Mouse (Mus musculus) CH12.LX (cell line): ENCODE data around the gene Lrrc3b. TPM values are rescaled to one million over a fixed set of nuclear protein-coding genes. Genes with fewer than 3 reads are reported as not detected.

Source experiments
- DNase-seq: peaks from one replicate; pipeline ENCODE4 v3.0.0-alpha.2; 2013; ENCODE audit errors: extremely low read depth
- H3K27ac ChIP-seq: 2 replicates; pipeline ENCODE4 v1.5.1; 2012; ENCODE audit warnings: low read depth, mild to moderate bottlenecking, control low read depth, moderate library complexity; ENCODE audit not compliant: insufficient read depth
- H3K27me3 ChIP-seq: replicated peaks from 2 replicates; pipeline ENCODE3; 2012; ENCODE audit warnings: inconsistent platforms
- H3K36me3 ChIP-seq, 2 experiments: replicated peaks in 1 of 2; 2 replicates each; pipeline versions ENCODE3 to v1.6.1; 2012; ENCODE audit warnings: inconsistent platforms in 1 of 2, low read length in 1 of 2, mild to moderate bottlenecking in 1 of 2, mixed read lengths in 1 of 2, moderate library complexity in 1 of 2; ENCODE audit not compliant: control insufficient read depth in 1 of 2, insufficient read depth in 1 of 2
- H3K4me1 ChIP-seq, 2 experiments: 2 replicates each; pipeline ENCODE4 v1.6.1; 2012; ENCODE audit warnings: inconsistent platforms in 1 of 2, moderate library complexity in 1 of 2; ENCODE audit not compliant: insufficient read depth in 2 of 2, control insufficient read depth in 1 of 2
- H3K4me2 ChIP-seq: 2 replicates; pipeline ENCODE4 v1.6.1; 2012; ENCODE audit warnings: low read depth, mild to moderate bottlenecking, control low read depth; ENCODE audit not compliant: poor library complexity, insufficient read depth, severe bottlenecking
- H3K4me3 ChIP-seq, 3 experiments: fragments of 150-350 bp in 1 of 3; sonication (generic) in 1 of 3; replicated peaks in 1 of 3; 2 replicates each; pipeline versions ENCODE3 to v1.5.1; 2011 to 2012; ENCODE audit warnings: low read depth in 2 of 3, low read length in 2 of 3, mild to moderate bottlenecking in 2 of 3, moderate library complexity in 2 of 3, control low read depth in 1 of 3, improper control_type of control experiment in 1 of 3, inconsistent platforms in 1 of 3, mixed read lengths in 1 of 3; ENCODE audit not compliant: poor library complexity in 1 of 3
- H3K79me2 ChIP-seq: replicated peaks from 2 replicates; pipeline ENCODE4 v1.6.1; 2012; ENCODE audit warnings: mild to moderate bottlenecking, moderate library complexity; ENCODE audit not compliant: control insufficient read depth, poor library complexity, insufficient read depth, severe bottlenecking; ENCODE audit errors: extremely low read depth
- H3K9ac ChIP-seq: 2 replicates; pipeline ENCODE4 v1.6.1; 2012; ENCODE audit warnings: low read depth, mild to moderate bottlenecking, control low read depth, moderate library complexity; ENCODE audit not compliant: insufficient read depth
- H3K9me3 ChIP-seq: replicated peaks from 2 replicates; pipeline ENCODE3; 2012; ENCODE audit warnings: low read length, inconsistent platforms, mixed read lengths
- BHLHE40 ChIP-seq: IDR thresholded peaks from 2 replicates; pipeline ENCODE4 v1.6.1; 2011; ENCODE audit warnings: mild to moderate bottlenecking, low read depth, low read length, improper control_type of control experiment
- CHD1 ChIP-seq: IDR thresholded peaks from 2 replicates; pipeline ENCODE4 v1.6.1; 2012; ENCODE audit warnings: low read depth, low read length, improper control_type of control experiment, inconsistent platforms
- ELF1 ChIP-seq: IDR thresholded peaks from 2 replicates; pipeline ENCODE4 v1.6.1; 2014; ENCODE audit warnings: low read depth, mild to moderate bottlenecking, inconsistent platforms, low read length, improper control_type of control experiment
- ETS1 ChIP-seq: conservative IDR thresholded peaks from 2 replicates; pipeline ENCODE4 v1.6.1; 2012; ENCODE audit warnings: low read depth, mild to moderate bottlenecking, inconsistent platforms, low read length, improper control_type of control experiment, moderate library complexity
- GABPA ChIP-seq: IDR thresholded peaks from 2 replicates; pipeline ENCODE4 v1.6.1; 2012; ENCODE audit warnings: low read depth, low read length, improper control_type of control experiment, inconsistent platforms; ENCODE audit not compliant: insufficient replicate concordance
- HCFC1 ChIP-seq: IDR thresholded peaks from 2 replicates; pipeline ENCODE4 v1.6.1; 2012; ENCODE audit warnings: low read depth, mild to moderate bottlenecking, inconsistent platforms, low read length, improper control_type of control experiment
- JUN ChIP-seq: IDR thresholded peaks from 2 replicates; pipeline ENCODE4 v1.6.1; 2011; ENCODE audit warnings: low read depth, mild to moderate bottlenecking, low read length, improper control_type of control experiment, moderate library complexity; ENCODE audit not compliant: insufficient read depth
- JUND ChIP-seq: conservative IDR thresholded peaks from 2 replicates; pipeline ENCODE4 v1.6.1; 2011; ENCODE audit warnings: low read depth, low read length, improper control_type of control experiment
- KAT2A ChIP-seq: IDR thresholded peaks from 2 replicates; pipeline ENCODE4 v1.6.1; 2012; ENCODE audit warnings: low read length, improper control_type of control experiment, inconsistent platforms; ENCODE audit not compliant: insufficient replicate concordance
- MEF2A ChIP-seq: IDR thresholded peaks from 2 replicates; pipeline ENCODE4 v1.6.1; 2014; ENCODE audit warnings: low read depth, mild to moderate bottlenecking, inconsistent platforms, low read length, improper control_type of control experiment, borderline replicate concordance
- NRF1 ChIP-seq: IDR thresholded peaks from 2 replicates; pipeline ENCODE4 v1.6.1; 2014; ENCODE audit warnings: low read depth, mild to moderate bottlenecking, inconsistent platforms, low read length, improper control_type of control experiment, moderate library complexity
- POLR2A ChIP-seq: IDR thresholded peaks from 2 replicates; pipeline ENCODE4 v1.6.1; 2011; ENCODE audit warnings: low read depth, mild to moderate bottlenecking, improper control_type of control experiment, low read length
- RAD21 ChIP-seq: IDR thresholded peaks from 2 replicates; pipeline ENCODE4 v1.6.1; 2011; ENCODE audit warnings: low read depth, mild to moderate bottlenecking, low read length, improper control_type of control experiment, moderate library complexity
- SIN3A ChIP-seq: IDR thresholded peaks from 2 replicates; pipeline ENCODE4 v1.6.1; 2012; ENCODE audit warnings: low read length, improper control_type of control experiment, inconsistent platforms
- SMC3 ChIP-seq: IDR thresholded peaks from 2 replicates; pipeline ENCODE4 v1.6.1; 2011; ENCODE audit warnings: low read depth, low read length, improper control_type of control experiment
- TBP ChIP-seq: conservative IDR thresholded peaks from 2 replicates; pipeline ENCODE4 v1.6.1; 2011; ENCODE audit warnings: low read depth, low read length, improper control_type of control experiment
- TCF12 ChIP-seq: IDR thresholded peaks from 2 replicates; pipeline ENCODE4 v1.6.1; 2014; ENCODE audit warnings: low read depth, mild to moderate bottlenecking, inconsistent platforms, low read length, improper control_type of control experiment
- UBTF ChIP-seq: IDR thresholded peaks from 2 replicates; pipeline ENCODE4 v1.6.1; 2012; ENCODE audit warnings: low read depth, mild to moderate bottlenecking, inconsistent platforms, low read length, improper control_type of control experiment, moderate library complexity
- USF1 ChIP-seq: IDR thresholded peaks from 2 replicates; pipeline ENCODE4 v1.6.1; 2014; ENCODE audit warnings: low read depth, mild to moderate bottlenecking, inconsistent platforms, low read length, improper control_type of control experiment
- ZKSCAN1 ChIP-seq: IDR thresholded peaks from 2 replicates; pipeline ENCODE4 v1.6.1; 2012; ENCODE audit warnings: low read depth, inconsistent platforms, low read length, improper control_type of control experiment, borderline replicate concordance
- ZNF384 ChIP-seq: IDR thresholded peaks from 2 replicates; pipeline ENCODE4 v1.6.1; 2012; ENCODE audit warnings: low read depth, low read length, improper control_type of control experiment, inconsistent platforms
- dilution Hi-C: fragments of 300-500 bp; cut with MboI; formaldehyde crosslinking; loops from 2 replicates; pipeline ENCODE4 v1.14.3; 2020; ENCODE audit warnings: low sequenced_read_pairs; ENCODE audit not compliant: extremely low pct_unique_long_range_greater_than_20kb, extremely low pct_ligation_motif_present
- in situ Hi-C: fragments of 300-500 bp; cut with MboI; formaldehyde crosslinking; loops from 3 replicates; pipeline ENCODE4 v1.14.3; 2019; ENCODE audit warnings: low sequenced_read_pairs, low pct_ligation_motif_present, low pct_unique_long_range_greater_than_20kb, mixed read lengths
- polyA plus RNA-seq: library from polyadenylated mRNA; unstranded; fragments of >175 nt; gene quantifications from 2 replicates; pipeline ENCODE4 v1.2.1, GENCODE M21; 2012; ENCODE audit warnings: low read depth; ENCODE audit not compliant: insufficient read length
- total RNA-seq, 2 experiments: library from RNA; depleted of rRNA; stranded (reverse); fragments of 300-350 nt in 1 of 2; fragments of >200 nt in 1 of 2; gene quantifications; 2 replicates each; pipeline ENCODE4 v1.2.3; 2012 to 2014

Lrrc3b gene
- total and polyA plus RNA-seq, 3 experiments, result not detected

GRCm38 (mm10) chr14:15438096-15438484 is 697 bp downstream of the Lrrc3b start:
- Histone ChIP-seq H3K4me1 (peaks cover 0 to 2% of the 10 kb centered on the region in 2 experiments; a peak in 1 of 4 replicates), H3K9ac (no peak overlapping the region), H3K4me2 (no peak overlapping the region), H3K36me3 (no peaks in the 10 kb centered on the region), H3K9me3 (no peaks in the 10 kb centered on the region), H3K4me3 (no peak overlapping the region), H3K27me3 (no peaks in the 10 kb centered on the region), H3K79me2 (no peaks in the 10 kb centered on the region), H3K27ac (no peak overlapping the region)
- TF ChIP-seq SMC3 (no peak), KAT2A (no peak), HCFC1 (no peak), ELF1 (no peak)
- dilution Hi-C loops (no loop called here), in situ Hi-C loops (no loop called here)
- DNase-seq, result no peak

GRCm38 (mm10) chr14:15437501-15437941 is 1.3 kb downstream of the Lrrc3b start:
- no peak overlapping the region for H3K9ac ChIP-seq
- TF ChIP-seq POLR2A (no peak), ZNF384 (no peak), TCF12 (no peak), JUND (no peak)
- TF ChIP-seq, all 38 proteins: peak for 0
- dilution Hi-C loops, result no loop called here
- H3K9me3 ChIP-seq, result no peaks in the 10 kb centered on the region
- no peaks in the 10 kb centered on the region for H3K27me3 ChIP-seq
- H3K79me2 ChIP-seq, result no peaks in the 10 kb centered on the region
- H3K4me1 ChIP-seq, result peaks cover 0 to 7% of the 10 kb centered on the region in 2 experiments; a peak in 1 of 4 replicates
- H3K4me3 ChIP-seq, result no peak overlapping the region
- H3K27ac ChIP-seq, result no peak overlapping the region
- in situ Hi-C loops, result no loop called here
- H3K36me3 ChIP-seq, result no peaks in the 10 kb centered on the region
- DNase-seq, result no peak
- no peak overlapping the region for H3K4me2 ChIP-seq

- Histone ChIP-seq H3K27ac (no peak overlapping the region), H3K9me3 (no peaks in the 10 kb centered on the region), H3K4me3 (no peak overlapping the region), H3K27me3 (no peaks in the 10 kb centered on the region), H3K9ac (no peak overlapping the region), H3K36me3 (no peaks in the 10 kb centered on the region), H3K79me2 (no peaks in the 10 kb centered on the region), H3K4me2 (no peak overlapping the region)
- DNase-seq, result no peak
- in situ Hi-C loops (no loop called here), dilution Hi-C loops (no loop called here)
- TF ChIP-seq ETS1, result no peak
- no peak for TF ChIP-seq NRF1
- TF ChIP-seq RAD21, result no peak
- no peak for TF ChIP-seq UBTF
- no peak for TF ChIP-seq HCFC1
- no peak for TF ChIP-seq USF1
- TF ChIP-seq MEF2A, result no peak
- no peak for TF ChIP-seq GABPA
- TF ChIP-seq JUN, result no peak
- no peak for TF ChIP-seq TBP
- no peak for TF ChIP-seq BHLHE40
- no peak for TF ChIP-seq ZKSCAN1
- no peak for TF ChIP-seq SIN3A
- no peak for TF ChIP-seq CHD1
- TF ChIP-seq, all 38 proteins: peak for 0
- H3K4me1 ChIP-seq, result peaks cover 0 to 7% of the 10 kb centered on the region in 2 experiments; a peak in 1 of 4 replicates
Observed at GRCm38 (mm10) chr14:15437046-15437445, 1.7 kb downstream of the Lrrc3b start.
